Mouse (Mus musculus) embryonic facial prominence, embryonic 12.5 days (tissue): ENCODE results near the gene Frmd8. TPM values are rescaled to one million over a fixed set of nuclear protein-coding genes. Genes with fewer than 3 reads are reported as not detected.

Source experiments
- ATAC-seq: fragments of 200-750 bp; cut with Nextera tagmentation; 2 replicates; pipeline ENCODE4 v1.8.0; 2017; ENCODE audit not compliant: insufficient number of reproducible peaks, insufficient read depth, low FRiP score, low TSS enrichment
- H3K27ac ChIP-seq: fragments of 300-500 bp; sonication (generic); 2 replicates; pipeline ENCODE4 v1.5.1; 2016; ENCODE audit warnings: mild to moderate bottlenecking
- H3K27me3 ChIP-seq: fragments of 300-500 bp; sonication (generic); 2 replicates; pipeline ENCODE4 v1.6.1; 2016; ENCODE audit warnings: mild to moderate bottlenecking, moderate library complexity
- H3K36me3 ChIP-seq: fragments of 300-500 bp; sonication (generic); 2 replicates; pipeline ENCODE4 v1.6.1; 2016; ENCODE audit warnings: mild to moderate bottlenecking
- H3K4me1 ChIP-seq: fragments of 300-500 bp; sonication (generic); 2 replicates; pipeline ENCODE4 v1.6.1; 2016
- H3K4me2 ChIP-seq: fragments of 300-500 bp; sonication (generic); replicated peaks from 2 replicates; pipeline ENCODE4 v1.6.1; 2016; ENCODE audit warnings: mild to moderate bottlenecking, moderate library complexity
- H3K4me3 ChIP-seq: fragments of 300-500 bp; sonication (generic); 2 replicates; pipeline ENCODE4 v1.5.1; 2016; ENCODE audit warnings: mild to moderate bottlenecking
- H3K9ac ChIP-seq: fragments of 300-500 bp; sonication (generic); 2 replicates; pipeline ENCODE4 v1.6.1; 2016; ENCODE audit warnings: mild to moderate bottlenecking, moderate library complexity
- H3K9me3 ChIP-seq: fragments of 300-500 bp; sonication (generic); 2 replicates; pipeline ENCODE4 v1.6.1; 2016; ENCODE audit warnings: mild to moderate bottlenecking, moderate library complexity
- WGBS: fragments of 180-500 bp; shearing (Covaris S2); methylation state at CpG from one replicate; pipeline ENCODE4 v1.1.7; 2016; 5-methylcytosine and 5-hydroxymethylcytosine counted together
- polyA plus RNA-seq: library from polyadenylated mRNA; unstranded; fragments of >200 nt; fragmentation: Nextera tagmentation; extraction: Ambion mirVana; gene quantifications from 2 replicates; pipeline ENCODE4 v1.2.1, GENCODE M21; 2016

The Frmd8 gene
- polyA plus RNA-seq, 1 experiment from 2014 or later: 41.4 TPM

DNA sequence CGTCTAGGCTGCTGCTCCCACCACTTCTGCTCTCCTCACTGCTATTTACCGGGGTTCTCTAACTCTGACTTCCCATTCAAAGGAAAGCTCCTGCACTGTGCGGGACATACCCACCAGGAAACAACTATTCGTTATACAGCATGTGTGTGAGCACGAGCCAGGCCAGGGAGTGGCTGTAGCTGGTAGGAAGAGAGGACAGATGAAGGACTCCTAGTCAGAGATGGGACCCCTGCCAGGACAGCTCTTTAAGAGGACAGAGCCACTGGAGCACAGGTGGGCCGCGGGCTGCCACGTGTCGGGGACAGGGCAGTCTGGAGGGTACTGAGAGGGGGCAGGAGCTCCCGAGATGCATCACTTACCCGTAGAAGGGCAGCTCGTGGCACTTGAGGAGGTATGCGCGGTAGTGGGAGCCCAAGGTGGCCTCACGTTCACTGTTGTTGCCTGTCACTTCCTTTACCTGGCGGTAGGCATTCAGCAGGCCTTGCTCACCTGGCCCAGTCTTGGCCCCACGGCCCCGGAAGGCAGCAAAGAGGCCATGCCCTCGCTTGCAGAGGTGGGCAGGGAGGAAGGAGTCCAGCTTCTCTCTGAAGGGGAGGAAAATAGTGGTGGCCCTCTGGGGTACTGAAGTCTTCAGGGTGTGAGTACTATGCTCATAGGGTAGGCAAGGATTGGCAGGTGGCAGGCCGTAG, 10.2 kb downstream of the Frmd8 start:
- Histone ChIP-seq H3K9ac (no peak overlapping the region), H3K9me3 (no peaks in the 10 kb centered on the region), H3K27ac (no peak overlapping the region), H3K36me3 (peaks cover 96% of the 10 kb centered on the region), H3K4me1 (no peaks in the 10 kb centered on the region), H3K4me2 (no peak overlapping the region), H3K27me3 (no peaks in the 10 kb centered on the region), H3K4me3 (no peak overlapping the region)
- ATAC-seq: no peak
- 93% methylated on average over 20 of the region's 20 CpGs for WGBS

DNA sequence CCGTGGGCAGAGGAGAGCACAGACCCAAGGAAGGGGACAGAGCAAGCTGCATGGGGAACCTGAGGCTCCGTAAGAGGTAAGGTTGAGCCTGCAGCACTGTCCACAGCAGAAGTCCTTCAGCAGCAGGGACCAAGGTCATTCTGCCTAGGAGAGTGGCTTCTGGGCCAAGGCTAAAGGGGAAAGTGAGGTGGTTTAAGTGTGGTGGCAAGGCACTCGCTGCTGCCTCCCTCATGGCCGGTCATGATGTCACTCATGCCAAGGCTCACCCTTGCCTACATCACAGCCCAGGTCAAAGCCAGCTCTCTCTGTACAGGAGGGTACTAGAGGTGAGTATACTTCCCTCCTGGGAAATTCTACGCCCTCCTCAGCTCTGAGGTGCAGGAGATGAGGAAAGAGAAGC, 11.3 kb downstream of the Frmd8 start:
- no peaks in the 10 kb centered on the region for H3K4me1 ChIP-seq
- H3K9ac ChIP-seq: no peak overlapping the region
- no peak overlapping the region for H3K4me2 ChIP-seq
- no peak overlapping the region for H3K27ac ChIP-seq
- WGBS: 97% methylated on average over 5 of the region's 5 CpGs
- H3K36me3 ChIP-seq: peaks cover 96% of the 10 kb centered on the region
- ATAC-seq: no peak
- no peaks in the 10 kb centered on the region for H3K27me3 ChIP-seq
- no peak overlapping the region for H3K4me3 ChIP-seq
- H3K9me3 ChIP-seq: no peaks in the 10 kb centered on the region

DNA sequence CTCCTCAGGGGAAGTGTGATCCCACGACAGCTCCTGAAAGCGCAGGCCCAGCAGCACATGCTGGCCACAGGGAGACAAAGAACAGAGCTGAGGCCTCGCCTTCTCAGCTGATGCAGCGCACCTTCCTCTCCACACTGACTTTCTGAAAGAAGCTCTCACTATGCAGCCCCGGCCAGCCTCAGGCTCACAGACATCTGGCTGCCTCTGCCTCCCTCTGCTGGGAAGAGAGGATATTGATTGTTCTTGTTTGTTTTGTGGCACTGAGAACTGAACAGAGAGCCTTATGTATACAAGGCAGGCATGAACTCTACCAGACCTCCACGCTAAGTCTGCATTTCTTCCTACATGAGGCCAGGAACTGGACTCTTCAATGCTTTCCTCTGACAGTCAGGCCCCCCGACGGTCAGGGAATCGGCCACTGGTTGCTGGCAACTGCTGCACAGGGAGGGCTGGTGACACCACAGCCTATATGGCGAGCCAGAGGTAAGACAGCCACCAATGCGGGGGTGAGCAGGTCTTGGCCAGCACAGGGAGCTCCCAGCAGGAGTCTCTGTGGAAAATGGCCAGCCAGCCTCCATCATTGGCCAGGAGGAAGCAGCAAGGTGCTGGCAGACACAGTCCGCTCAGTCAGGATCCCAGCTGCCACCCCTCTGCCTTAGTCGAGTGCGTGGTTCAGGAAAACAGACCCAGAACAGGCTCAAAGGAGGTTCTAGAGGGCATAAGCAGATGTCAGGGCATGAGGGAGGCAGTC, 12.6 kb downstream of the Frmd8 start:
- Histone ChIP-seq H3K4me3 (no peak overlapping the region), H3K27ac (no peak overlapping the region), H3K9me3 (no peaks in the 10 kb centered on the region), H3K4me2 (no peak overlapping the region), H3K4me1 (no peaks in the 10 kb centered on the region), H3K36me3 (peaks cover 95% of the 10 kb centered on the region), H3K27me3 (no peaks in the 10 kb centered on the region), H3K9ac (no peak overlapping the region)
- ATAC-seq: no peak
- WGBS: 94% methylated on average over 14 of the region's 14 CpGs

DNA sequence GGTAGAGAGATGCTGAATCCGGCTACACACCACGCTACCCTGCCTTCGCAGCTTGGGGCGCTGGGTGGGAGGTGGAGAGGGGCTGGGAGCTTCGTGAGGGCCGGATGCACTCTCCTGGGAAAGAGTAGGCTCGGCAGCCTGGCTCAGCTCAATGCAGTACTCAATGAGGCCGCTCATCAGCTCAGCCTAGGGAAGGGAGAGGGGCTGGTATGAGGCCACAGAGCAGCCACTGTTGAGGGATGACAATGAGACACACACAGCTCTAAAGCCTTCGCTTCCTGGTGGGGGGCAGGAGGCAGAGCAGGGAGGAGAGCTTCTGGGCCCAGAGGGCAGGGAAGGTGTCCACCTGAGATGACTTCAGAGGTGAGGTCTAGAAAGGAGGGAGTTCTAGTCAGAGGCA, 18.5 kb downstream of the Frmd8 start:
- Histone ChIP-seq H3K36me3 (peaks cover 74% of the 10 kb centered on the region), H3K27me3 (no peaks in the 10 kb centered on the region), H3K4me3 (no peak overlapping the region), H3K9ac (0 out of 2 replicates have a peak overlapping the region, but pooled peaks have one; percentile 20), H3K4me1 (no peaks in the 10 kb centered on the region), H3K27ac (no peak overlapping the region), H3K4me2 (no peak overlapping the region), H3K9me3 (no peaks in the 10 kb centered on the region)
- WGBS: 66% methylated on average over 9 of the region's 9 CpGs
- 0 out of 2 replicates have a peak, but pooled peaks have one; percentile 41 for ATAC-seq

DNA sequence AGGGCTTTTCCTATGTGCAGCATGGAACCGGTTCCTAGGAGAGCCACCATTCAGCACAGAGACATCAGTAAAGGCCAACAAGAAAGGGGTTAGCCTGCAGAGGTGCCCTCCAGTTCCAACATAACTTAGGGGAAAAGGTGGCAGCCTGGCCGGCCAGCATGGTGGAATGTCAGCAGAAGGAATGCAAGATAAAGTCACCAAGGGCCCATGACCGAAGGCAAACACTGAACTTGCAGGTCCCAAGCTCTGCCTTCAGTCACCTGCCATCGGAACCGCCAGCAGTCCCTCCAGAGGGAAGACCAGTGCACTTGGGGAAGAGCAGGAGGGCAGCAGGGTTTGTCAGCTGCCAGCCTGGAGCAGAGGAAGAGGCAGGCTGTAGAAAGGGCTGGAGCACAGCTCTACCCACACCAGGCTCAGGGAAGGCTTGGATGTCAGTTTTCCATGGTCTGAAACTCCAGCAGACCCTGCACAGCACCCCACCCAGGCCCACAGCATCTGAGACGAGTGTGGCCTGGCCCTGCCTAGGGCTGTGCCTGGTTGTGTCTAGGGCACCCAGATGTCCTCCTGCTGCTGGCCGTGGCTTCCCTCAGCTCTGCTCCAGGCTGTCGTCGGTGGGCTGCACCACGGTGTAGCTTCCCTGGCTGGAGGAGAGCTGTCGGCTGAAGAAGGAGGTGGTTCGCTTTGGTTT, 22.9 kb downstream of the Frmd8 start:
- Histone ChIP-seq H3K36me3 (peaks cover 34% of the 10 kb centered on the region), H3K9ac (peak overlapping the region; percentile 26)

DNA sequence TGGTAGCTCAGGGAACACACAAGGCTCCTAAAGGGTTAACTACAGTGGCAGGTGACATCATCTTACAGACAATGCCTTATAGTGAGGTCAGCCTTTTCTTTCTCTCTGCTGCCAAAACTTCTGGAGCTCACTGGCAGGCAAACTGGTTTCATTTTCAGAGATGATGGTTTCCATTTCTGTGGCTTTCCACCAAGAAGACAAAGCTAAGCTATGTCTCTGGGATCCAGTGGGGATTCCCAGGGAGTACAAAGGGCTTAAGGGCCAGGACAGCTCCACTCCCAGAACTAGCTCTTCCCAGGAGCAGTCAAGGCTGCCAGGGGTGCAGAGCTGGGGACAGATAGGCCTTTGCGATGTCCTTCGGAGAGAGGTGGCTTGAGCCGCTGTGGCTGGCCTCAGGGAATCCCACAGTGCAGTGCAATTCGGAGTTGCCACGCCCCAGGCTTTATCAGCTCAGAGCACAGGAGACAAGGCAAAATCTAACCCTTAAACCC, 23.5 kb downstream of the Frmd8 start:
- 77% methylated on average over 5 of the region's 5 CpGs for WGBS
- H3K4me1 ChIP-seq: peaks cover 39% of the 10 kb centered on the region
- H3K27me3 ChIP-seq: no peaks in the 10 kb centered on the region
- no peak overlapping the region for H3K4me2 ChIP-seq
- no peaks in the 10 kb centered on the region for H3K9me3 ChIP-seq
- H3K36me3 ChIP-seq: peaks cover 29% of the 10 kb centered on the region
- H3K9ac ChIP-seq: peak overlapping the region; percentile 26
- ATAC-seq: no peak
- H3K4me3 ChIP-seq: no peak overlapping the region
- H3K27ac ChIP-seq: no peak overlapping the region

More for the DNA sequence above, 22.9 kb downstream of the Frmd8 start:
- Histone ChIP-seq H3K4me1 (peaks cover 33% of the 10 kb centered on the region), H3K9me3 (no peaks in the 10 kb centered on the region), H3K4me3 (no peak overlapping the region), H3K27me3 (no peaks in the 10 kb centered on the region), H3K27ac (no peak overlapping the region), H3K4me2 (no peak overlapping the region)
- no peak for ATAC-seq
- 85% methylated on average over 12 of the region's 12 CpGs for WGBS

DNA sequence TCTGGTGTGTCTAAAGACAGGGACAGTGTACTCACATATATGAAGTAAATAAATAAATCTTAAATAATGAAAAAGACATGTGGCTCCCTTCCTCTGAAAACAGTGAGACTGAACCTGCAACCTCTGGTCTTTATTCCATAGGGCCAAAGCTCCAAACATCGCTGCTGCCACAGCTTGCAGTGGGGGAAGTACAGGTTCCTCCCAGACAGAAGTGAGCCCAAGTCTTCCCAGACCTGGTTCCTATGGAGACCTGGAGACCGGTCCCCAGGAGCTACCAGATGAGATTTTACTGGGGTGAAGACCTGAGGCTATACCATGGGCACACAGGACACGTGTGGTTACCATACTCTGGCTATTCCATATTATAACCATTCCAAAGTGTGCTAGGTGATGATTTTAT, 24.2 kb downstream of the Frmd8 start:
- Histone ChIP-seq H3K4me1 (peaks cover 45% of the 10 kb centered on the region), H3K9me3 (no peaks in the 10 kb centered on the region), H3K4me2 (no peak overlapping the region), H3K27ac (no peak overlapping the region), H3K27me3 (no peaks in the 10 kb centered on the region), H3K9ac (no peak overlapping the region), H3K4me3 (no peak overlapping the region), H3K36me3 (peaks cover 26% of the 10 kb centered on the region)
- WGBS: 86% methylated on average over 3 of the region's 3 CpGs
- no peak for ATAC-seq

DNA sequence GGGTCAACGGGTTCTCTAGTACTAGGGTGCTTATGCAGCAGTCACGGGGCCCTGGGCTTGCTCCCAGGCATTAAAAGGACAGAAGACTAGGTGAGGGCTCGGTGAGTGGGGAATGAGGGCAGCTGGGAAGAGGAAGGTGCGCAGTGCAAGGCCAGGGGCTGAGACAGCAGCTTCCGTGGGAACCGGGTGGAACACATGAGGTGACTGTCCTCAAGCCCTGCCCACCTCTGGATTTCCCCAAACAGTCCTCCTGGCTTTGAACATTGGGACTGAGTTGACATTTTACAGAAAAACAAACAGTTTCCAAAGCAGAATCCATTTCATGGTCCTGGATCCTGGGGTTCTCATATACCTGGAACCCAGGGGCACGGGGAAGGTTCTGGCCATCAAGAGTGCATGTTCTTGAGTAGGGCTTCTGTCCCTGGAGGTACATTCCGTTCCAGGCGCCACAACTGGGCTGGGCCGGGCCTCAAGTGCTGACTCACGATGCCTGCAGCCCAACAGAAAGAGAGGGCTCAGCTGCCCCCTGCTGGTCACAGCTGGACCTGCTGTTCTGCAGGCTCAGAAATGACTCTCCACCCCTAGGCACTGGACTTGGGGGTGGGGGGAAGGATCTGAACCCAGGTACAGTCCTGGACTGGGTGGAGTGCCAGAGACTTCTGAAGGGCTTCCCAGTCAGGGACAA, 25.1 kb downstream of the Frmd8 start:
- Histone ChIP-seq H3K27ac (peak overlapping the region; percentile 95; the same call in 1 of the 2 replicates), H3K9me3 (no peaks in the 10 kb centered on the region), H3K27me3 (no peaks in the 10 kb centered on the region), H3K4me3 (no peak overlapping the region), H3K4me2 (no peak overlapping the region; the same call in 1 of the 2 replicates), H3K9ac (peak overlapping the region; percentile 21; the same call in 1 of the 2 replicates), H3K36me3 (peaks cover 21% of the 10 kb centered on the region), H3K4me1 (peaks cover 48% of the 10 kb centered on the region)
- 30% methylated on average over 11 of the region's 11 CpGs for WGBS
- peak; percentile 26; the same call in 1 of the 2 replicates for ATAC-seq

DNA sequence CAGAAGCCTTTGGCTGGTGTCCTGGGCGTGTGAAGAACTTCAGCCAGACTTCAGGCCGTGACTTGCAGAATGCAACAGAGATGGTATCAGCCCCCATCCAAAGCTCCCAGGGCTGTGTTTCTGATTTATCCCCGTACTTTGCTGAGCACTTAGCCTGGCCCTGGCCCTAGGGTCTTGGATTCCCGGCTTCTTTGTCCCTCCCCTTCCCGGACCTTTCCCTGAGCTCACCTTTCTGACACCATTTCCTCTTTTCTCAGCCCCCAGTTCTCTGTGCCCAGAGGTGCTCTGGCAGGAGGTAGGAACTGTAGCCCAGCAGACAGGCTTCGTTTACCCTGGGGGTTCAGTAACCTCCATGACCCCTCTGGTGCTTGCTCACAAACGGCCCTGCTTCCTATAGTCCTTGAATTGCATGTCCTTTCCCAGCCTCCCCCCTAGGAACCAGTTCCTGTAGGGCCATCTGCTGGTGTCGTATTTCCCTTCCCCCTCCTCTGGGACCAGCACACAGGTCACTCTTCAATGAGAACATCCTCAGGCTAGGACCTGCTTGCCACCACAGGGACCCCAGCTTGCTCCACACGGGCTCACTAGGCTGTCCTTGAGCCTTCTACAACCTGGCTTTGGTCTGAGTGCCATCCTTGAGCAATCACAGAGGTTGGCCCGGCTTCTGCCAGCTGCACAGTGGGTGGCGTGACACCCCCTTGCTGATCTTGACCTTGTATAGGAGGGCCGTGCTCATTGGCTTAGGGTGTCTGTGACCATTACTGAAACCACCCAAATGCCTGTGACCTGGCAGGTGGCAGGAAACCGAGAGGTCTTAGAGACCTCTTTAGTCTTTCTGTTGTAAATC, 26.0 kb downstream of the Frmd8 start:
- no peak overlapping the region; the same call in 1 of the 2 replicates for H3K9ac ChIP-seq
- 23% methylated on average over 13 of the region's 13 CpGs for WGBS
- H3K9me3 ChIP-seq: no peaks in the 10 kb centered on the region
- H3K27me3 ChIP-seq: no peaks in the 10 kb centered on the region
- H3K27ac ChIP-seq: peak overlapping the region; percentile 95
- no peak for ATAC-seq
- H3K4me1 ChIP-seq: peaks cover 57% of the 10 kb centered on the region
- H3K4me3 ChIP-seq: 0 out of 2 replicates have a peak overlapping the region, but pooled peaks have one; percentile 1
- peak overlapping the region; percentile 21 for H3K4me2 ChIP-seq
- H3K36me3 ChIP-seq: peaks cover 20% of the 10 kb centered on the region

DNA sequence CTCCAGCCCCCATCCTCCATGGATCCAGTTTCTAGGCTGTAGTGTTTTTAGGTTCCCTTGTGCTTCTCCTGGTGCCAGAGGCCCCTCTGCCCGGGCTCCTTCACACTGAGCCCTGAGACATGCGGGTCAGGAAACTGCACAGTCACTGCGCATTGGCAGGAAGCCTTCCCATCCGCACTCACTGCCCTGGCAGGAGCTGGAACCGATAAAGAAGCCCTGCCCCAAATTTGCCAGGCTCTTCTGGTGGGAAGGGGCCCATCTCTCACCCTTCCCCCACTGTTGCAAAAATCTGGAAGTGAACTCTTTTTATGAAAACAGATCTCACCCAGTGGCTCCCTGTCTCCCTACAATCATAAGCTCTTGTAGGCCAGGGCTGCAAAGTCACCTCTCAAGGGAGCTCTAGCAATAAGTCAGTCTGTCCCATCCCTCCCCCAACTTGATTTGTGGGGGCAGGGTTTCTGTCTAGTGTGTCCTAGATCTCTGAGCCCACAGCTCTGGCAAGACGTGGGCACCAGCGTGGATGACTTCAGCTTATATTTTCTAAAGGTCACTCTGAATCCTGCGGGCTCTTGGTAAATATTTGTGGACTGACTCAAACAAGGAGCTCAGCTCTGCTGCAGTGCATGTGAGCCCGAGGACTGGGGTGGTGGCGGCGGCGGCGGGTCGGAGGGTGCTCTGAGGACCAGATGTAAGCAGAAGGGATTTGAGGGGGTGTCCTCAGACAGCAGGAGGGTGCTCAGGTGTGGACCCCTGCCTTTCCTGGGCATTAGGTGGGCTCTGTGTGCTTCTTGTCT, 26.8 kb downstream of the Frmd8 start:
- Histone ChIP-seq H3K4me3 (no peak overlapping the region), H3K27me3 (no peaks in the 10 kb centered on the region), H3K9ac (peak overlapping the region; percentile 39; the same call in 1 of the 2 replicates), H3K4me1 (peaks cover 64% of the 10 kb centered on the region), H3K36me3 (peaks cover 20% of the 10 kb centered on the region), H3K4me2 (peak overlapping the region; percentile 21), H3K9me3 (no peaks in the 10 kb centered on the region), H3K27ac (peak overlapping the region; percentile 95)
- no peak for ATAC-seq
- WGBS: 39% methylated on average over 14 of the region's 14 CpGs
